Mouse (Mus musculus): ENCODE results near the gene Polr2l.
A peak's percentile ranks its signal among the peaks of the same experiment; 100 is the strongest.

Polr2l gene

DNA sequence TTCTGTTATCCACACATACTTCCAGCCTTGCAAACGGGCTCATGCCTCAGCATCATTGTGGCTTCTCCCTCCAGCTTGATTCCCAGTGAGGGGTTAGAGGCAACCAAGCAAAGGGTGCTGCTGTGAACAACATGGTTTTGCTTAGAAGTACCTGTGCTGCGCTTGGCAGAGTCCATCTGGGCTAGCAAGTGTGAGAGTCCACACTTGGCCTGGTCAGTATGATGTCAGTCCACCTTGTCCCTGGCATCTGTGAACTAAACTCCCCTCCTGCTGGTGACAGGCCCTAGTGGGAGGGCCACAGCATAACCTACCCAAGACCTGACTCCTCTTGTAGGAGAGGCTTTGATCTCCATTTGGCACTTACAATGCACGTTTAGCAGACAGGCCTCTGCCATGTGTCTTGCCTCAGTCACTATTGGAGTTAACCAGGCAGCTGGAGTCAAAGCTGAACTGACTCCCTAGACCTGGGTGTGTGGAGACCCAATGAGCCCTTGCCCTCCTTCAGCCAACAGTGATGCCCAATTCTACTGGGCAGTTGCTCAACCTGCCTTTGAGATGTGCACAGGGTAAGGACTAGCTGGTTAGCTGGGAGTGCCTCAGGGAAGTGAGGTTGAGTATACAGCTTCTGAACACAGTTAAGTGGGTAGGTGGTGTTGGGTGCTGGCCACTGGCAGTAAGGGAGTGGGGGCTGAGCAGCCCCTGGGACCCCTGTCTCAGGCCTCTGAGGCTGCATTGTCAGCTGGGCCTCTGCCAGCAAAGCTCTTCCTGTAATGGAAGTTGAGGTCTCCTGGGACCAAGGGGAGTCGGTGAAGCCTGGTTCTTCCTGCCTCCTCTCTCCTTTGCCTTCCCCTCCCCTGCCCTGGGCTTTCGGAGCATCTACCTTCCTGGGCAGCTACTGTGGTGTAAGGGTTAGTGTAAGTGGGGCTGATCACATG, 9.5 kb upstream of the Polr2l start:
- no peak for DNase-seq

DNA sequence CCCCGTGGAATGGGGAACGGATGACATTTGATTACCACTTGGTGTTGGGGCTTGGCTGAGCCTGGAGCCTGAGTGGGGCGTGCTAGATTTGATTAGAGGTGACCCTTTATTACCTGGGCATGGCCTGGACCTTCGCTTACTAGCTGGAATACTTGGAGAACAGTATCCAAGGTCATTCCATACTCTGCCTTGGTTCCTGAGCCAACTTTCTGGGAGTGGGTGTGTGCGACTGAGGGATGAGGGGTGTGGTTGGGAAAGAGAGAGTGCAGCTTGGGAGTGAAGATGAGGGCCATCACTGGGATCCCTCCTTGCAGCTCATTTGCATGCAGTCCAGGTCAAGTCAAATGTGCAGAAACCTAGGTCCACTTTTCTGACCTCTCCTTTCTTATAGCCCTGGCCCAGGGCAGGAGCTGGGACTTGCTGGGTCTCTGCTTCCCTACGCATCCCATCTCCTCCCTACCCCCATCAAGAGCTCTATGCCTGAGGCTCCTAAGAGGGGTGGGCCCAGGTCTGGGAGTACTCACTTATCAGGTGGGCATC, 8.3 kb upstream of the Polr2l start:
- DNase-seq = no peak

DNA sequence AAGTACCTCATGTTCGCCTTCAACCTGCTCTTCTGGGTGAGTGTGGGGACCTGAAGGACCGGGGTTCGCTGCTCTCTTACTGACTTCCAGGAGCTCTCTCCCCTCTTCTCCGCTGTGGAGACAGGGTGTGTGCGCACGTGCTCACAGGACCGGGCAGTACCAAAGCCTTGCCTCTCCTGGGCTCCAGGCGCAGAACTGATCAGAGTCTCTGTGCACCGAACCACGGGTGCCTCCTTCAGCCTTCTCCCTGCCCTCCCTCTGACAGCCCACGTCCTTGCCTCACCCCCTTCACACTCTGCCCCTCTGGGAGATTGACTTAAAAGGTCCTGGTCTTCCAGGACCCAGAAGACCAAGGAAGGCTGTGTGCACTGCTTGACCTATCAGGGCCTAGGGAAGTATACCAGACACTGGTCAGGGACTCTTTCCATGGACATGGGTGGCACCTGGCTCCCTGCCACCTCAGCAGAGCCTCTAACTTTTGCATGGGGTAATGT, 7.6 kb upstream of the Polr2l start:
- DNase-seq = no peak

DNA sequence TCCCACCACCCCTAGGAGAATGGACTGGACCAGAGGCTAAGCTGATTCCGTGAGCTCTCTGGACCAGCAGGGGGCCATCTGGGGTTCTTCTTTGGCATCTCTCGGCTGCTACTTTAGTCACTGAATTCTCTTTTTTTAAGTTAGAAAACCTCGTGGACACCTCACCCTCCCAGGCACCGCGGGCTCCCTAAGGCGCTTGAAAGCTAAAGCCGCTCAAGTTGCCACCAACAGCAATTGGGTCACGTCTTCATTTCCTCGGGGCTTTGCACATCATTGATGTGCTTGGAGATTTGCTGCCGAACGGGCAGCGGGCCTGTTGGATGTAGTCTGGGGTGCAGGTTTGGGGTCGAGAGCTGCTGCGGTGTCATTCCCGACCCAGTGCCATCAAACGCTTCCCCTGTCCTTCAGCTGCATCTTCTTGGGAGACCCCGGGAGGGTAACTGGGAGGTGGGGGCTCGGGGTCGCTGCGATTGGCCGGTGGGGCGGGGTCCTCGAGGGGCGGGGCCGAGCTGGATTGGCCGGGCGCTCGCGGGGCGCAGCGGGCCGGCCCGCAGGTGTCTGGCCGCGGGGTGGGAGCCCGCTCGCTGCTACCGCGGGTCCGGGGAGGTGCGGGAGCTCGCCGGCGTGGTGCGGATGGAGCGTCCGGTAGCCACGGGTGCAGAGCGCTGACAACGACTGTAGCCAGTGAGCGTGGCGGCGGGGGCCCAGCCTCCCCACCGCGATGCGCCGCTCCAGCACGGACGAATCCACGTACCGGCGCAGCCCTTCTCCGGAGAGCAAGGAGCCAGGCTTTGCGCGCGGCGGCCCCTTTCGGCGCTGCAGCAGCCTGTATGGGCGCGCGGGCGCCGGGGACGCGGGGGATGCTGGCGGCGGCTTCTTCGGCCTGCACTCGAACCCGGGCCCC, 6.8 kb upstream of the Polr2l start:
- DNase-seq = peak; percentile 78

DNA sequence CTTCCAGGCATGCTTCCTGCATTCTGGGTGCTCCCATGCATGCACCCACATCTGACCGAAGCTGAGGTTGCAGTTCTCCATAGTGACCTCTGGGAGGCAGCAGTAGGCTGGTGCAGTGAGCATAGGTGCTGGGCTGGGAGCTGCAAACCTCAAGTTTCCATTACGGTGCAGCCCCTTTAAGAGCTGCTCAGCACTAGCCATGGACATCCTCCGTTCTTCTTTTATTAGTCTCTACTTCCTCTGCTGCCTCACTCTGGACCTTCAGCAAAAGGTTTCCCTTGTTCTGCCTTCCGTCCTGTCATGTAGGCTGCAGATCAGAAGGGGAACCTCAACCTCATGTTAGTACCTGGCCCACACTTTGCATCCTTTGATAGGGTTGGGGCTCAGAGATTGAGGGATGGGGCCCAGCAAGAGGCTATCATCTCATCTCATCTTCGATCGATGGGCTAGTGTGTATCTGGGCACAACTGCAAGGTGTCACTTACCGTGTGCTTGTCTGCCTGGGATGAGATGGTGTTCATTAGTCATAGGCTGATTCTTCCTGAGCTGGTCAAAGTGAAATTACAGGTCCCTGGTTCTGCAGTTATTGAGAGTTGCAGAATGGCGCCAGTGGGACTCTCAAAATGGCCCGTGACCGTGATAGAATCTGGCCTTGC, 6.0 kb upstream of the Polr2l start:
- peak; percentile 84 for DNase-seq

DNA sequence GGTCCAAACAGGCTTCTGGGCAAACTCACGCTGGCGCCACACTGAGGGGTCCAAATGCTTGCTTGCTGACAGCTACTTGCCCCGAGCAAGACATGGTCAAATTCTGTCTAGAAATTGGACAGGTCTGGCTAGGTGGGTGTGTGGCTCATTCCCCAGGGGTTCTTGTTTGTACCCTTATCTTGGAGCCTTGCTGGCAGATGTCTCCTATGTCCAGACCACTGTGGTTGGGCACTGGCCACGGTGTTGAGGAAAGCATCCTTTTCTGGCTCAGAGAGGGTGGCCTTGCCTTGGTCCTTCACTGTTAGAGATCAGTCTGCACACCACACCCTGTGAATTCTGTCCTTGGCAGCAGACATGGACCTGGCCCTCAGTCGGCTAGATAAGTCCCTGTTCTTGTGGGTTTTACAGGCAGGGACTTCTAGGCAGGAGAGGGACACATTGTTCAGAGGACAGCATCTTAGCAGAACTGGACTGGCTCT, 3.4 kb upstream of the Polr2l start:
- DNase-seq = no peak

DNA sequence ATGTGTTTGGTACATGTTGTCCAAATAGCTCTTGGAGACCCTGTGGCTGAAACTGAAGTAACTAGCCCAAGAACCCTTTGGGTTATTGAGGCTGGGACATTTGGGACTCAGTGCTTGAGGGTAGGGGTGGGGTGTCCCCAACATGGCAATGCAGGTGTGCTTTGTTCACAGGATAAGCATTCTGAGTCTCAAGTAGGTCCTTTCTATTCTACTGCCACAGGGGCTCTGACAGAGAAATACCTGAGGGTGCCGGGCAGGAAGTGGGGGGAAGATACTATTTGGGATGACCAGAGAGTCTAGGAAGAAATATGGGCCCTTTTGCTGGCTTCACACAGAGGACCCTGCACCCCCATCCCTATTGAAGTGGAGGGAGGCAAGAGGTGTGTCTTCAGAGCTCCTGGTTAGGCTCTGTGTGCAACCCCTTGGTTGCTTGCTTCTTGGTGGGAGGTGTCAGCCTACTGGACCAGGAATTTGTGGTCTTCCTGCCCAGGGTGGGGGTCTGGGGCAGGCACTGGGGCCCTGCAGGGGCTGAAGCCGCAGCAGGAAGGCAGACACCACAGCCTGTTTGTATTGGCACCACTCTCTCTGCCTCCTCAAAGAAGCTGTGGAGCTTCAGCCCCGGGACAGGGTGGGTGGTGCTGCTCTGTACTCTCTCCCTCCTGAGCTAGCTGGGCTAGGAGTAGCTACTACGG, 2.8 kb upstream of the Polr2l start:
- DNase-seq = no peak

DNA sequence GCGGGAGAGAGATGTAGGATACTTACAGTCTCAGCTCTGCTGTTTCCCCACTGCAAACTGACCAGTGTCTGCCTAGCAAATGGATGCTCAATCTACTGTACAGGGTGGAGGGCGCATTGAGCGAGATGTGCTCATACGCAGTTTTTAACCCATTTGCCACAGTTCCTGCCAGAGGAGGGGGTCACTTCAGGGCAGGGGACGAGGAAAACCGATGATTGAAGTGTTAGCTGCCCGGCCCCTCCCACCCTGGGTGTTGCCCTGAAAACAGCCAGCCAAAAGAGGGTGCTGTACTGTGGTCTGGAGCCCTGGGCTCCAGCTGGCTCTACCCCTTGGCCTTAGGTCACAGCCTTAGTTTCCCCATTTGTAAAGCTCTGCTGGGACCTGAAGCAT, 2.0 kb upstream of the Polr2l start:
- no peak for DNase-seq

DNA sequence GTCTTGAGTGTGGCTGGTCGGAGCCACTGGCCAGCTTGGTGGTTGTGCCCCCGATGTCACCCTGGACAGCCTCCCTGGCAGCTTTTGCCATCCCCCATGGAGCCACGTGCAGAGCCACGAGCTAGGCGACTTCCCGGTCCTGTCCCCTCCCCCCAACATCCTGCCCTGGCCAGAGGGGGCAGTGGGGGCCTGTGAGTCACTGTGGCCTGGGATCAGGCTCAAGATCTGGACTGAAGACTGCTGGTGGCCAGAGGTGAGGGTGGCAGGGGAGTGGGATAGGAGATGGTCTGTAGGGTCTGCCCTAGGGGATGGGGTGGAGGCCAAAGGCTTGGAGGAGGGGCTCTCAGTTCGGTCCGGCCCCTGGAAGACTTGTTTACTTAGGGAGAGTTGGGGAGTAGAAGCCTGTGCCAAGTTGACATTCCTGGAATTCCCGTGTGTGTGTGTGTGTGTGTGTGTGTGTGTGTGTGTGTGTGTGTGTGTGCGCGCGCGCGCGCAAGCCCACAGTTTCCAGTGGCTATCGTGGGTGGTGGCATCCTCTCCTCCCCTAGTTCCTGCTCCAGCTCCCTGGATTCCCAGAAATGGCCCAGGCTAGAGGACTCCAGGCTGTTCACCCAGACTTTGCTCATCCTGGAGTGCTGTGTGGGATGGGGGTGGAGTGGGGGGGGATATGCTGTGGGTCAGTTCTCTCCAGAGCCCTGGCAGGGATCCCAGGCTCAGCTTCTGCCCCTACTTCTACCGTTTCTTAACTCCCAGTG, 1.5 kb upstream of the Polr2l start:
- peak; percentile 69 for DNase-seq

DNA sequence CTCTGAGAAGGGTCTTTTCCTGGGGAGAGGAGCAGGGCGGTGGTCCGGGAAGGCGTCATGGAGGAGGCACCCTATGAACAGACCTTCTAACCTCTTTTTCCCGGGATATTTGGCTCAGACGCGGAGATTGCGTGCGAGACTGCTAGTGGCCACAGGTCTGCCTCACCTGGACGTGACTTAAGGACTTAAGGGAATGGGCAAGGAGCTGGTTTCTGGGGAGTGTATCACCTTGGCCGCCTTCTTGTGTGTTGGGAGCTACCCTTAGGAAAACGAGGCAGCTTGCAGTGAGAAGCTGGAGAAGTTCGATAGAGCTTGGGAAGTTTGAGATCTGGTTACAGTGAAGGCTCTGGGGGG, 850 bp upstream of the Polr2l start:
- no peak for DNase-seq

DNA sequence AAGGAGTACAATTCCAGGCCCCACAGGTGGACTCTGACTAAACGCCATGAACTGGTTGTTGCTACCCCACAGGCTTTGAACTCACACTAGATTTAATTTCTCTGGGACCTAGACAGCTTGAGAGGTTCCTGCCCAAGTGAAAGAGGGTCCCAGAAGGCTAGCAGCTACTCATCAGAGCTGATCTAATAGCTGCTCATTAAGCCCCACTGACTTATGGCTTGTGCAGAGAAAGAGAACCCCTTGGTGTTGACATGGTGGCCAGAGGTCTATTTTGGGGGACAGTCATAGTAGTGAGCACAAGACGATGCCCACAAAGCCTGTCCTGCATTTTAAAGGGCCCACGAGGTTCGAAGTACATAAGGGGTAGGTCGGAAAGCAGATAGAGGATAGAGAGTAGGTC, 772 bp downstream of the Polr2l start:
- no peak for DNase-seq

DNA sequence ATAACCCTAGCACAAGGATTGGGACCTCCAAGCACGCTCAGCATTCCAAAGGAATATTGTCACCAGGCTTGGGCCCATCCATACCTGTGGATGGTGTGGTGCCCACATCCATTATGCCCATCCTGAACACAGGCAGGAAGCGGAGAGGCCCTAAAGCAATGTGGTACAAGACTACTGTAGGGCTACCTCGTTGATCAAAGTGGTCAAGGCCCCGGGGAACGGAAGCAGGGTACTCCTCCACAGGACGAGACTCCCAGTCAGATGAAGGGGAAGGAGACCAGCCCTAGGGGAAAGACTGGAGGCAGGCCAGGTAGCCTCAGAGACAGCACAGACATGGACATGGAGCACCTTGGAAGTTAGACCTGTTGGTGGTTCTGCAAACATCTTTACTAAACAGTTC, 2.2 kb downstream of the Polr2l start:
- no peak for DNase-seq

DNA sequence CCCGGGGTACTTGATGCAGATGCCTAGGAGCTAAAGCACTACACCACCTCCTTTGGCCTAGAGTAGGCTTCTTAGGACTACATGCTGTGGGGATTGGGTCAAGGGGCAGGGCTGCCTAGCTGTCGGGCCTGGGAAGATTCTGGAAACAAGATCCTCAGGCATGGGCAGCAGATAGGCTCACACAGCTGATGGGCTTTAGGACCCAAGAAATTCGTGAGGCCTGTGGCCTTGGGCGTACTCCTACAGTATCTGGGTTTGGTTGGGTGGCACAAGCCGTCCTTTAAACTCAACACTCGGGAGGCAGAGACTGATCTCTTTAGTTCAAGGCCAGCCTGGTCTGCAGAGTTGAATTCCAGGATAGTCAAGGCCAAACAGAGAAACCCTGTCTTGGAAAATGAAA, 2.7 kb downstream of the Polr2l start:
- no peak for DNase-seq

DNA sequence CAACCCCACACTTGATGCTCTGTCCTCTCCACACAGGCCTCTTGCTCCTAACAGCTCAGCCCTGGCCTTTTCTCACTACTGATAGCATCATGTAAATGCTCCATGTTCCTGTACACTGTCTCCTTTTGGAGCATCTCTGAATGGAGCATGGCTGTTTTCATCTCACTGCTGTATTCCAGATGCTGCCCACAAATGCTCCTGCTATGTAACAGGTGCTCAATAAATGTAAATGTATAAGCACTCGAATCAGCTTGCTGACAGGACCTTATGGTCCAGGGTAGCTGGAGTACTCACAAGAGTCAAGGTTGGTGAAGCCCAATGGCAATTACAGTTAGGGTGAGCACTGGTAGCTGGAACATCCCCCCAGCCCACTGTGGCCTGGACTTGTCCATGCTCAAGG, 3.7 kb downstream of the Polr2l start:
- DNase-seq = no peak

DNA sequence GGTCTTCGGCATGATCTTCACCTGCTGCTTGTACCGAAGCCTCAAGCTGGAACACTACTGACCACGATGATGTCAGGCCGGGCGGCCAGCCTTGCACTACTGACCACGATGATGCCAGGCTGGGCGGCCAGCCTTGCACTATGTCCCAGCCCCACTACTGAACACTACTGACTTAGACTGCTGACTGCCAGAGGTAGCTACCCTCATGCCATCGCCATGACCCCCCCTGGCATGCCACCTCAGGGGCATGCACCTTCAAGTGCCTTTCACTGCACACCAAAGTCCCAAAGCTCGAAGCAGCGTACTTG, 4.3 kb downstream of the Polr2l start:
- no peak for DNase-seq

DNA sequence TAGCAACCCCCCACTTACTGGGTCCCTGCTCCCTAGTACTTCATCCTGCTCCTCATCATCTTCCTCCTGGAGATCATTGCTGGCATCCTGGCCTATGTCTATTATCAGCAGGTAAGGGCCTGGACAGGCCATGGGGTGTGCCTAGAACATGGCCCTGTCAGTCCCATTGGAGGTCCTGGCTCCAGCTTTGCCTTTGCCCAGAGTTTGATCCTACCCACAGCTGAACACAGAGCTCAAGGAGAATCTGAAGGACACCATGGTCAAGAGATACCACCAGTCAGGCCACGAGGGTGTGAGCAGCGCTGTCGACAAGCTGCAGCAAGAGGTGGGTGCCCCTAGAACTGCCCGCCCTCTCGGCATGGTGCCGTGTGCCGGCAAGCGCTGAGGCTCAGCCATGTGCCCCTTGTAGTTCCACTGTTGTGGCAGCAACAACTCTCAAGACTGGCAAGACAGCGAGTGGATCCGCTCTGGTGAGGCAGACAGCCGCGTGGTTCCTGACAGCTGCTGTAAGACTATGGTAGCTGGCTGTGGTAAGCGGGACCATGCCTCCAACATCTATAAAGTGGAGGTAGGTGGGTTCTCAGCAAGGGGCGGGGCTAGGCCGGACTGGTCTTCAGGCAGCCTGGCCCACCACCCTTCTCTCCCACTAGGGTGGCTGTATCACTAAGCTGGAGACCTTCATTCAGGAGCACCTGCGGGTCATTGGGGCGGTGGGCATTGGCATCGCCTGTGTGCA, 4.9 kb downstream of the Polr2l start:
- DNase-seq = no peak

DNA sequence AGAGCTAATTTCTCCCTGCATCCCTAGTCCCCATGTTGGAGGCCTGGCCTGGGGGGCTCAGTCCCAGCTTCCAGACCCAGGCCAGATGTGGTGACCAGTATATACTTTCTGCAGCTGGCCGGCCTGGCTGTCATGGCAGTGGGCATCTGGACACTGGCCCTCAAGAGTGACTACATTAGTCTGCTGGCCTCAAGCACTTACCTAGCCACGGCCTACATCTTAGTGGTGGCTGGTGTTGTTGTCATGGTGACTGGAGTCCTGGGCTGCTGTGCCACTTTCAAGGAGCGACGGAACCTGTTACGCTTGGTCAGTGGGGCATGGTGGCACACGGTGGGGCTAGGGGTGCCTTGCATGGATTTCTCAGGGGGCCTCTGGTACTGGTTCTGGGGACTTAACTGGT, 5.6 kb downstream of the Polr2l start:
- DNase-seq = no peak

DNA sequence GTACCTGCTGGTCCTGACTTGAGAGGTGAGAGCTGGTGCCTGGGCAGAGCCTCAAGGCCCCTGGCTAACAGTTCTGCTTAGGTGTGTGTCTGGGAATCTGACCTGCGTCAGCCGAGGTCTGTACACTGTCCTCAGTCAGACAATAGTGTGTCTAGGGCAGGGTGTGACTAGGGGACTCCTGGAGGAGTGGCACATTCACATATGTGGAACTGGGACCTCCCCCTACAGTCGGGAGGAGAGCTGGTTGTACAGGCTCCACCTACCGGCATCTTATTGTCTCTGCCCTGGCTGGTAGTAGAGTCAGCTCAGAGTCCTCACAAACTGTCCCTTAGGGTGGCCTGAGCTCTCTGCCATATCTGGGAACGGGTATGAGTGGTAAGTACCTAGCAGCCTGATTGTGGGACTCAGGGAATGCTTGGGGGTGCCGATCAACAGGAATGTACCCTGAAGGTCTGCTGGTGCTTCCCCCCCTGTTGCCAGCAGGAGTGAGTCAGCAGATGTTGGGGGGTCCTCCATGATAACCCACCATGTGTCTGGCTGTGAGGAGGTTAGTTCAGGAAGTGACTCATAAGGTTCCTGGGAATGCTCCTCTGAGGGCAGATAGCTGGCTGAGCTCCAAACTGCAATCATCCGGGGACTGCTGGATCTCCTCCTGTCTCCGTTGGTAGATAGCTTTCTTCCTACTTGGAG, 6.3 kb downstream of the Polr2l start:
- peak; percentile 86 for DNase-seq

DNA sequence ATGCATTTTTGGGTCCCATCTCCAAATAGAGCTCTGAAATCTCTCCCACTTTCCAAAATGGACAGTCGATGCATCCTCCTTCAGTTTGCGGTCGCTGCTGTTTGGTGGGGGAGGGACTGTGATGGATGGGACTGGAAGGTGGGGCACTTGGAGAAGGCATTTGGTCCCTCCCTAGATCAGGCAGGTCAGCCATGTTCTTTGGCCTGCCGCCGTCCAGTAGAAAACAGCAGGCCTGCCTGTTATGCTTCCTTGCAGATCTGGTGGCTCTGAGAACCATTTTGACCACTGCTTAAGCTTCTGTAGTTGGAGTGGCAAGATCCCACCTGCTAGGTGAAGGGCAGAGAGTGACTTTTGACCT, 6.8 kb downstream of the Polr2l start:
- DNase-seq = peak; percentile 24
